Mouse (Mus musculus) midbrain, embryonic 10.5 days (tissue): Measurements from ENCODE around the gene Dscam. TPM values are rescaled to one million over a fixed set of nuclear protein-coding genes. Genes with fewer than 3 reads are reported as not detected.

Source experiments
- DNase-seq: peaks from one replicate; pipeline ENCODE4 v3.0.0-alpha.2; 2017; ENCODE audit warnings: low spot score
- H3K27ac ChIP-seq: fragments of 300-500 bp; sonication (generic); replicated peaks from 2 replicates; pipeline ENCODE4 v1.5.1; 2016; ENCODE audit warnings: mild to moderate bottlenecking
- H3K27me3 ChIP-seq: fragments of 300-500 bp; sonication (generic); 2 replicates; pipeline ENCODE4 v1.6.1; 2016; ENCODE audit warnings: low read depth, mild to moderate bottlenecking; ENCODE audit not compliant: poor library complexity, severe bottlenecking
- H3K36me3 ChIP-seq: fragments of 300-500 bp; sonication (generic); 2 replicates; pipeline ENCODE4 v1.6.1; 2016; ENCODE audit warnings: mild to moderate bottlenecking, moderate library complexity
- H3K4me1 ChIP-seq: fragments of 300-500 bp; sonication (generic); 2 replicates; pipeline ENCODE4 v1.6.1; 2016
- H3K4me3 ChIP-seq: fragments of 300-500 bp; sonication (generic); 2 replicates; pipeline ENCODE4 v1.5.1; 2016; ENCODE audit warnings: mild to moderate bottlenecking, moderate library complexity
- H3K9me3 ChIP-seq: fragments of 300-500 bp; sonication (generic); replicated peaks from 2 replicates; pipeline ENCODE4 v1.6.1; 2016; ENCODE audit warnings: mild to moderate bottlenecking
- WGBS: fragments of 180-500 bp; shearing (Covaris S2); methylation state at CpG from one replicate; pipeline ENCODE4 v1.1.7; 2016; 5-methylcytosine and 5-hydroxymethylcytosine counted together
- polyA plus RNA-seq: library from polyadenylated mRNA; unstranded; fragments of >200 nt; fragmentation: Nextera tagmentation; extraction: Ambion mirVana; gene quantifications from 2 replicates; pipeline ENCODE4 v1.2.1, GENCODE M21; 2016

The Dscam gene
- polyA plus RNA-seq, 1 experiment from 2014 or later, result 0.46 TPM

DNA sequence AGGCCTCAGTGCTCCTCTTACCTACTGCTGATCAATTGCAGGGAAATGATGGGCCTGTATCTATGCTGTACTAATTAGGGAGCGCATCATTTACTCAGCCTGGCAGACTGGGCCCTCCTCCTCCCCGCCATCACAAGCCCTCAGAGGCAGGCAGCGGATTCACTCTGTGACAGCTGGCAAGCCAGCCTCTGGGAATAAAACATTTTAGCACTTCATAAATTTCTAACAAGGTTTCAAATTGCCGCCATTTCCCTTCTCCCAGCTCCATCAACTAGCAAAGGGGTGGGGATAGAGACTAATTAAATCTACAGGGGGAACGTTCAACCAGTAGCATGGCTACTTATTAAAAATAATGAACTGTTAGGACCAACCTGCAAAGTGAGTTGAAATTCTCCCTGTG, 72.0 kb downstream of the Dscam start:
- Histone ChIP-seq H3K27me3 (no peaks in the 10 kb centered on the region), H3K27ac (no peak overlapping the region), H3K4me3 (no peak overlapping the region), H3K9me3 (no peaks in the 10 kb centered on the region), H3K36me3 (no peaks in the 10 kb centered on the region), H3K4me1 (peaks cover 8% of the 10 kb centered on the region; the same call in 1 of the 2 replicates)
- DNase-seq, result no peak
- WGBS, result 83% methylated on average over 5 of the region's 5 CpGs

DNA sequence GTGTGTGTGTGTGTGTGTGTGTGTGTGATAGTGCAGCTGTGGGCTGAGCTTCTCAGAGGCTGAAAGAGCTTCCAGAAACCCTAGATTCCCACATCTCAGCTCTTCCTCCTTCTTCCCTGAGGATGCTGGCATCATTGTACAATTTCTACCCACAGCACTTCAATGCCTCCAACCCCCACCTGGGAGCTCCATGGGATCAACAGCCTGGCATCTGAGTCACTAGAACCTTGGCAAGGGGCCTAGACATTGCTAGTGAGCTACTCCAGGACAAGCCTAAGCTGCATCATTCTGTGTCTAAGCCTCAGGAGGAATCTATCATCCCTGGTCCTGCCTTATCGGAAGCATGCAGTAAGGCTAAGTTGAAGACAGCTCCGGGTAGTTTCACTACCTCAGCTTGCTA, 73.8 kb downstream of the Dscam start:
- H3K9me3 ChIP-seq, result no peaks in the 10 kb centered on the region
- no peaks in the 10 kb centered on the region for H3K27me3 ChIP-seq
- H3K4me3 ChIP-seq, result no peak overlapping the region
- peaks cover 8% of the 10 kb centered on the region; the same call in 1 of the 2 replicates for H3K4me1 ChIP-seq
- no peaks in the 10 kb centered on the region for H3K36me3 ChIP-seq
- no peak for DNase-seq
- H3K27ac ChIP-seq, result no peak overlapping the region
- 92% methylated on average over 2 of the region's 2 CpGs for WGBS

DNA sequence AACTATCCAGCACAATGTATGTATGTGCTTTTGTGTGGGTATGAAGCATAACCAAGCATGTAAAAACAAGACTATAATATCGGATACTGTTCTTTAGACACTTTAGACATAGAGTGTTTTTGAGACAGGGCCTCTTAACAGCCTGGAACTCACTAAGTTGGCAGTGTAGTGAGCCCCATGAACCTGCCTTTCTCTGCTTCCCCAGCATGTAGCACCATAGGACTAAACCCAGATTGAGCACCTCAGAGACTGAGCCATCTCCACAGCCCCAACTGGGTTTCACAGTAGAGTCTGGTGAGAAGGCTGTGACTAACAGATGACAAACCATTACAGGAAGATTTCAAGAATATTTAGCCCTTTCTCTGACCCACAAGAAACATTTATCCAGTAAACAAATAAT, 75.1 kb downstream of the Dscam start:
- no peaks in the 10 kb centered on the region for H3K27me3 ChIP-seq
- H3K4me1 ChIP-seq, result peaks cover 8% of the 10 kb centered on the region; the same call in 1 of the 2 replicates
- no peak for DNase-seq
- H3K4me3 ChIP-seq, result no peak overlapping the region
- H3K27ac ChIP-seq, result no peak overlapping the region
- H3K36me3 ChIP-seq, result no peaks in the 10 kb centered on the region
- no peaks in the 10 kb centered on the region for H3K9me3 ChIP-seq
- 98% methylated on average over 1 of the region's 1 CpGs for WGBS

DNA sequence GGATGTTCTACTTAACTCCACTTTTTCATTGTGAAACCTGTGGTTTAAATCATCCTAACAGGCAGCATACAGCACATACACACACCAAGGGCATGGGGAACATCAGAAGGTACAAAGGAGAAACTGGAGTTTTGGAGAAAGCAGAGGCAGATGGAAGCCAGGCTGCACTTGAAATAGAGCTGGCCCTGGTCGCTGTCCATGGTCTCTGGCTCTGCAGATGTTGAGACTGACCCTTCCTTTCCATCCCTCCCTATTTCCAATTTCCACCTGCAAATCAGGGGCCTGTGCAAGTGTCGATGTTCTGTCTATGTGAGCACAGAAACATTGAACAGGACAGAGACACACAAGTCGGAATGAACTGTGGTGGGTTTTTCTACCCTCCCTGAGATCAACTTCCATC, 81.2 kb downstream of the Dscam start:
- no peak for DNase-seq
- H3K27ac ChIP-seq, result no peak overlapping the region

DNA sequence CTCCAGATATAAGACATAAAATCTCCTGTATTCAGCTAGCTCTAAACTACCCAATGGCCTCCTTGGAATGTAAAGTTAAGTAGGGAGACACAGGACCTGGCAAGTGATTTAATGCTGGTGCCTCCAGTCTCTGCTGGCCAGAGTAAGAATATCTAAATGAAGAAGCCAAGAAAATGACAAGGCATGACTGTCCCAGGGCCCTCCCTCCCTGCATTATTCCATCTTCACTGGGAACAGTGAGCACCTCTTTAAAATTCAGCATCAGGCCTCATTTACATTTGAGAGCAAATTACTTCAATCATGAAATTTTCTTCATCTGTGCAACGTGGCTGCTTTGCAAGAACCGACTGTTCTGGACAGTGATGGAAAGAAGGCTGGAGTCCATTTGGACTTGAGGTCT, 86.9 kb downstream of the Dscam start:
- 86% methylated on average over 2 of the region's 2 CpGs for WGBS
- Histone ChIP-seq H3K27me3 (no peaks in the 10 kb centered on the region), H3K9me3 (no peaks in the 10 kb centered on the region), H3K36me3 (no peaks in the 10 kb centered on the region), H3K27ac (no peak overlapping the region), H3K4me3 (no peak overlapping the region), H3K4me1 (no peaks in the 10 kb centered on the region)
- no peak for DNase-seq

More for the DNA sequence above, 81.2 kb downstream of the Dscam start:
- no peak overlapping the region for H3K4me3 ChIP-seq
- no peaks in the 10 kb centered on the region for H3K9me3 ChIP-seq
- H3K4me1 ChIP-seq, result no peaks in the 10 kb centered on the region
- H3K36me3 ChIP-seq, result no peaks in the 10 kb centered on the region
- 70% methylated on average over 3 of the region's 3 CpGs for WGBS
- H3K27me3 ChIP-seq, result no peaks in the 10 kb centered on the region

DNA sequence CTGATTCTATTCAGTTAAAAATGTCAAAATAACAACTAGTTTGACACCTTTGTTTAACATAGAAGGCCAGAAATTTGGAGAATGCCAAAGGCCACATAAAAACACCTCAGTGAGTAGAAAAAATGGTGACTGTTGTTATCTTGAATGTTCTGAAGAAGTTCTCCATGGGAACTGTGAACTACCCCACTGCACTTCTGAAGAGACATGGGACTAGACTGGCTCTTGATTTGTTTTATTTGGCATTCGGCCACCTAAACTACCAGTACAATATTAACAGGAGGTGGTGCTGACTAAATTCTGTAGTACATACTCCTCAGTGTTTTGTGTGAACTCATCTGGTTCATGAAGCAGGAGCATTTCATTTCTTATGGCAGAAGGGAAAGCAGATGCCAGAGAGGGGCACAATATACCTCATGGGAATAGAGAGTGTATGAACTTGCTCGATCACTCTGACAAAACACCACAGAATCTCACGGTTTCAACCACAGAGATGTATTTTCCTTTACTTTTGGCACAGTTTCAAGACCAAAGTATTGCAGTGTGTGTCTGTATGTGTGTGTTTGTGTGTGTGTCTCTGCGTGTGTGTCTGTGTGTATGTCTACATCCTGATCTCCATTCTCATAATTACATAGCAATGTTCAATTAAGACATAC, 94.5 kb downstream of the Dscam start:
- no peaks in the 10 kb centered on the region for H3K27me3 ChIP-seq
- no peak for DNase-seq
- no peak overlapping the region for H3K4me3 ChIP-seq
- 86% methylated on average over 4 of the region's 4 CpGs for WGBS
- no peaks in the 10 kb centered on the region for H3K4me1 ChIP-seq
- H3K36me3 ChIP-seq, result no peaks in the 10 kb centered on the region
- H3K9me3 ChIP-seq, result no peaks in the 10 kb centered on the region
- H3K27ac ChIP-seq, result no peak overlapping the region

DNA sequence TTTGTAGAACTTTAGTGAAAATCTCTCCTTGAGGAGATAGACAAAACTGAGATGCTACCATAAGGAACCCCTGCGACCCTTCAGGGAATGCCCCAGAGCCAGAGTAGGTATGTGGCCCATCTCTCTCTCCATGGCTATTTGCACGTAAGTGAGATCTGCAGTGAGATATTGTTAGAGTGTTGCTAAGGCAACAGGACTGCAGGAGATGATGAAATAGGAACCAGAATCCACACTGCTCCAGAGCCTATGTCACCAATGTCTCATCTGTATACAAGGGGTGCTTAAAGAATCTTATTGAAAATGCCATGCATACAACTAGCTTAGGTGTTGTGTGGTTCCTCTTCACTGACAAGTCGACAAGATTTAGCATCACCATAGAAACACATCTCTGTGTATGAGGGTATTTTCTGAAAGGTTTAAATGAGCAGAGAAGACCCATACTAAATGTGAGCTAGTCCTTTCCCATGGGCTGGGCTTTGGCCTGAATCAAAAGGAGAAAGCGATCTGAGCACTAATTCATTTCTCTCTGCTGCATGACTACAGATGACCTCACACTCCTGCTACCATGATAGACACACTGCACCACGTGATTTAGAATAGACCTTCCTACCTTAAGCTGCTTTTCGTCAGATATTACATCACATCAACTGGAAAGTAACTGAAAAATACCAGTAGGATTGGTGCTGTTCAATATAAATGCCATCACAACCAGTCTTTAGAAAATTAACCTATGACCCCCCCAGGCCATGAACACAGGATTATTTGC, 95.2 kb downstream of the Dscam start:
- Histone ChIP-seq H3K4me1 (no peaks in the 10 kb centered on the region), H3K27ac (no peak overlapping the region), H3K4me3 (no peak overlapping the region), H3K9me3 (no peaks in the 10 kb centered on the region), H3K36me3 (no peaks in the 10 kb centered on the region), H3K27me3 (no peaks in the 10 kb centered on the region)
- DNase-seq, result no peak
- WGBS, result 80% methylated on average over 6 of the region's 6 CpGs

DNA sequence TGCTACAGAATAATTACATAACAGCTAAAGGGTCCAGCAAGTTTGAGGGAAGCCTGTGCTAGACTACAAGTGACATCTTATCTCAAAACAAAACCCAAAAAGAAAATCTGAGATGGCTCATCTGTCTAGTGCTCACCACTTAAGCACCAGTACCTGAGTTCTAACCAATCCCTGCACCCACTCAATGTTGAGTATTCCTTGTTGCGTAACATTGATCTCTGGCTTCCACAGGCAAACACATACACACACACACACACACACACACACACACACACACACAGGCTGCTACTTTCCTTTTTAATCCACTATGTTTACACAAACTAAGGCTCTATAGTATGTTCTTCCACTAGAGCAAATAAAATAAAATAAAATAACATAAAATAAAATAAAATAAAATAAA, 96.7 kb downstream of the Dscam start:
- DNase-seq, result no peak
- H3K4me1 ChIP-seq, result no peaks in the 10 kb centered on the region
- no peaks in the 10 kb centered on the region for H3K36me3 ChIP-seq
- no peaks in the 10 kb centered on the region for H3K9me3 ChIP-seq
- no peaks in the 10 kb centered on the region for H3K27me3 ChIP-seq
- WGBS, result 100% methylated on average over 1 of the region's 1 CpGs
- H3K27ac ChIP-seq, result no peak overlapping the region
- no peak overlapping the region for H3K4me3 ChIP-seq

DNA sequence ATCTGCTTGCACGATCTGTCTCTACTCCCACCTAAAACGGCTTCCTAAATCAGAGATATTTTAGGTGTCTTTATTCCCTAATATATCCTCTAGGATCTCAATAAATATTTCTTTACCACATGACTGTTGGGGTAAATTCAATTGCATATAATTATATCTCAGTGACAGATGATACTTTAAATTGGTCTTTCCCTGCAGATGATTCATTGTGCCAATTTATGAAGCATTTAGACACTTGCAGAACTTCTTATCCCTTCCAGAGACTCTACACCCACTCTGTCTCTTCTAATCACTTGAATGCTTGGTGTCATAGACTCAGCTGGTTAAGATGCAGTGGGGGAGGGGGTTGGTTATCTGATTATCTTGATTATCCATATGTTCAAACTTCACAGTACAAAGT, 97.9 kb downstream of the Dscam start:
- 92% methylated on average over 2 of the region's 2 CpGs for WGBS
- H3K4me1 ChIP-seq, result no peaks in the 10 kb centered on the region
- DNase-seq, result no peak
- H3K9me3 ChIP-seq, result no peaks in the 10 kb centered on the region
- H3K36me3 ChIP-seq, result no peaks in the 10 kb centered on the region
- H3K27me3 ChIP-seq, result no peaks in the 10 kb centered on the region
- no peak overlapping the region for H3K4me3 ChIP-seq
- H3K27ac ChIP-seq, result no peak overlapping the region

DNA sequence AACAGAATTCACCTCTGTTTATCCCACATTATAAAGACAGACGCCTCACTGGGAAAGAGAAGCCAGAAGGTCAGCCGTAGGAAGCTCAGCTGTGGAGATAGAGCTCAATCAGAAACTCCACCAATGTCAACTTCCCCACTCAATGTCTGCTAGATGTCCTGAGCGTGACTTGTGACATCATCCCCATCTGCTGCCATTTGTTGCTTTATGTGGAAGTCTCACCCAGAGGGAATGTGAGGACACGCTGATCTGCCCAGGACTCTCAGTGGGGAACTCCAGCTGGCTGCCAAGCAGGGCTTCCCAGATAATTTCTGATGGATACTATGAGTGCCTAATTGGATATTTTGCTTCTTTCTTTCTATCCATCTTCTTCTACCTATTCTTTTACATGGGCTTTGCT, 103.7 kb downstream of the Dscam start:
- no peaks in the 10 kb centered on the region for H3K36me3 ChIP-seq
- H3K27me3 ChIP-seq, result no peaks in the 10 kb centered on the region
- no peak overlapping the region for H3K27ac ChIP-seq
- no peaks in the 10 kb centered on the region for H3K4me1 ChIP-seq
- no peaks in the 10 kb centered on the region for H3K9me3 ChIP-seq
- WGBS, result 75% methylated on average over 4 of the region's 4 CpGs
- H3K4me3 ChIP-seq, result no peak overlapping the region
- DNase-seq, result no peak

DNA sequence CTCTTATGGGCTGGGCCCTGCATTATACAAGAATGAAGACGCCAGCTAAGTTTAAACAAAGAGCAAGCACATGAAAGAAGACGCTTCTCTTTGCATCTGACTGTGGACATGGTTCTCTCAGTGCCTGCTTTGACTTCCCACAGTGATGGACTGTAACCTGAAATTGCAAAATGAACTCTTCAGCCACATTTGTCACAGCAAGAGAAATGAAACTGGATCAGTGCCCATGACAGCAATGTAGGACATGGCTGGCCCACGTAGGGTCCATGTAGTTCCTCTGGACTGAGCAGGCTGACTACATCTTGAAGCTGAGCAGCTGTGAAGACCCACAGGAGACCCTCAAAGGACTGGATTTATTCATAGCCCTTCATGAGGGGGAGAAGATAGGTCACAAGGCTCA, 108.3 kb downstream of the Dscam start:
- no peaks in the 10 kb centered on the region for H3K9me3 ChIP-seq
- WGBS, result 87% methylated on average over 3 of the region's 3 CpGs
- H3K36me3 ChIP-seq, result no peaks in the 10 kb centered on the region
- no peak overlapping the region for H3K27ac ChIP-seq
- H3K4me1 ChIP-seq, result peaks cover under 1% of the 10 kb centered on the region; the same call in 1 of the 2 replicates
- DNase-seq, result no peak
- no peak overlapping the region for H3K4me3 ChIP-seq
- no peaks in the 10 kb centered on the region for H3K27me3 ChIP-seq

DNA sequence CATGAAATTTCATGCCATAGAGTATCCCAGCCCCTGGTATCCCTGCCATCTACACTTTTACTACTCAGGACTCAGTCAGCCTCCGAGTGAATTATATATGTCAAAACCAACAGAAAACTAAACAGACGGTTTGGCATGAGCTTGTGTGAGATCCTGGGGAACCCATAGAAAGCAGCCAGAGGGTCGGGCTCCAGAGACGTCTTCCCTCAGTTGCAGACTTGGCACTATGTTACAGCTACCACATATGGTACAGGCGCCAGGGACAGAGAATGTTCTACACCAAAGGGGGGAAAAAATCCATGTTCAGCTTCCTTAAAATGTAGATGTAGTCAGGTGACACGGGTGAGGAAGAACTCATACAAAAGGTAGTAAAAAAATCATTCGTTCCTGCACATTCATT, 109.2 kb downstream of the Dscam start:
- Histone ChIP-seq H3K9me3 (no peaks in the 10 kb centered on the region), H3K4me3 (no peak overlapping the region), H3K27ac (no peak overlapping the region), H3K4me1 (peaks cover 5% of the 10 kb centered on the region; the same call in 1 of the 2 replicates), H3K27me3 (no peaks in the 10 kb centered on the region), H3K36me3 (no peaks in the 10 kb centered on the region)
- DNase-seq, result no peak
- 87% methylated on average over 7 of the region's 7 CpGs for WGBS

DNA sequence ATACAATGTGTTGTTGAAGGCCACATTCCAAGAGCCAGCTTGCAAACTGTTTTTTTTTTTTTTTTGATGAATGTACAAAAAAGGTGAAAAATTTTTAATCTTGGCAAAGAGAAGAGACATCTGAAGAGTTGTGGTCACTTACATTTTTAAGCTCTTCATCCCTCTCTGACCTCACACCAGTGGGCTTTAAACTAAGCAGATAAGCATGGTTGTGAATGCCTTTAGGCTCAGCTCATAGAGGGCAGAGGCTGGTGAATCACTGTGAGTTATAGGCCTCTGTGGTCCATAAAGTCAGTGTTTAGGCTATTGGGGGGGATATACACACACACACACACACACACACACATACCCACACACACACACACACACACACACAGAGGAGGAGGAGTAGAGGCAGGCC, 109.8 kb downstream of the Dscam start:
- no peaks in the 10 kb centered on the region for H3K9me3 ChIP-seq
- no peaks in the 10 kb centered on the region for H3K36me3 ChIP-seq
- no peaks in the 10 kb centered on the region for H3K27me3 ChIP-seq
- no peak for DNase-seq
- peaks cover 5% of the 10 kb centered on the region; the same call in 1 of the 2 replicates for H3K4me1 ChIP-seq
- H3K4me3 ChIP-seq, result no peak overlapping the region
- H3K27ac ChIP-seq, result no peak overlapping the region
